Mouse (Mus musculus) ES-E14 (cell line): Measurements from ENCODE around the gene Pip4k2a. TPM values are rescaled to one million over a fixed set of nuclear protein-coding genes. Genes with fewer than 3 reads are reported as not detected.

Source experiments
- DNase-seq: peaks from one replicate; pipeline ENCODE4 v3.0.0-alpha.2; 2013; ENCODE audit warnings: low read depth, low spot score
- H3K27ac ChIP-seq: 2 replicates; pipeline ENCODE4 v1.5.1; 2012; ENCODE audit warnings: low read depth, mild to moderate bottlenecking, low read length, moderate library complexity, mixed read lengths; ENCODE audit not compliant: poor library complexity, insufficient read depth, severe bottlenecking
- H3K36me3 ChIP-seq: 2 replicates; pipeline ENCODE4 v1.6.1; 2012; ENCODE audit warnings: mild to moderate bottlenecking, low read length, moderate library complexity, mixed read lengths; ENCODE audit not compliant: control insufficient read depth, poor library complexity, insufficient read depth, severe bottlenecking
- H3K4me1 ChIP-seq, 2 experiments: fragments of 150-350 bp in 1 of 2; sonication (generic) in 1 of 2; 2 replicates each; pipeline ENCODE4 v1.6.1; 2012; ENCODE audit warnings: low read length in 2 of 2, mild to moderate bottlenecking in 1 of 2, mixed read lengths in 1 of 2; ENCODE audit not compliant: control insufficient read depth in 2 of 2, insufficient read depth in 2 of 2, poor library complexity in 1 of 2
- H3K4me3 ChIP-seq, 2 experiments: fragments of 150-350 bp in 1 of 2; sonication (generic) in 1 of 2; 2 replicates each; pipeline ENCODE4 v1.5.1; 2012; ENCODE audit warnings: low read length in 2 of 2, low read depth in 1 of 2, mild to moderate bottlenecking in 1 of 2, mixed read lengths in 1 of 2; ENCODE audit not compliant: insufficient read depth in 1 of 2, poor library complexity in 1 of 2, severe bottlenecking in 1 of 2
- H3K9ac ChIP-seq: 2 replicates; pipeline ENCODE4 v1.6.1; 2012; ENCODE audit warnings: low read depth, mild to moderate bottlenecking, low read length, mixed read lengths; ENCODE audit not compliant: poor library complexity, insufficient read depth, severe bottlenecking
- H3K9me3 ChIP-seq: fragments of 150-350 bp; sonication (generic); 2 replicates; pipeline ENCODE4 v1.6.1; 2012; ENCODE audit warnings: low read depth, mild to moderate bottlenecking, low read length; ENCODE audit not compliant: control insufficient read depth, insufficient read depth
- CHD2 ChIP-seq: IDR thresholded peaks from 2 replicates; pipeline ENCODE4 v1.6.1; 2014; ENCODE audit warnings: mild to moderate bottlenecking, low read depth, low read length, inconsistent platforms
- HCFC1 ChIP-seq: IDR thresholded peaks from 2 replicates; pipeline ENCODE4 v1.6.1; 2012; ENCODE audit warnings: low read length, inconsistent platforms, borderline replicate concordance; ENCODE audit not compliant: insufficient read depth
- MAFK ChIP-seq: IDR thresholded peaks from 2 replicates; pipeline ENCODE4 v1.6.1; 2014; ENCODE audit warnings: mild to moderate bottlenecking, low read depth, low read length, inconsistent platforms; ENCODE audit not compliant: insufficient read depth
- ZC3H11A ChIP-seq: IDR thresholded peaks from 2 replicates; pipeline ENCODE4 v1.6.1; 2012; ENCODE audit warnings: low read depth, mild to moderate bottlenecking, inconsistent platforms, low read length, borderline replicate concordance
- ZNF384 ChIP-seq: IDR thresholded peaks from 2 replicates; pipeline ENCODE4 v1.6.1; 2012; ENCODE audit warnings: low read depth, low read length, inconsistent platforms
- in situ Hi-C, 2 experiments: fragments of 600-800 bp; cut with MboI; formaldehyde crosslinking; loops; one replicate each; pipeline ENCODE4 v1.15.1; 2025; ENCODE audit warnings: low sequenced_read_pairs in 2 of 2, inconsistent platforms in 1 of 2; ENCODE audit not compliant: unreplicated experiment in 2 of 2
- total RNA-seq: library from RNA; depleted of rRNA; stranded (reverse); fragments of 300-350 nt; gene quantifications from 2 replicates; pipeline ENCODE4 v1.2.3, GENCODE M21; 2012; rRNA removed

The Pip4k2a gene
- total RNA-seq, 1 experiment: 3.0 TPM

- DNase-seq: peak; percentile 19
- Histone ChIP-seq H3K9ac (no peak overlapping the region), H3K9me3 (no peaks in the 10 kb centered on the region), H3K4me3 (peak overlapping the region; percentile 45 to 52), H3K4me1 (no peaks in the 10 kb centered on the region), H3K36me3 (no peaks in the 10 kb centered on the region), H3K27ac (no peak overlapping the region)
- TF ChIP-seq MAFK: no peak
- no peak for TF ChIP-seq CHD2
- TF ChIP-seq ZC3H11A: no peak
- in situ Hi-C loops: no loop called here
Observed at GRCm38 (mm10) chr2:18799966-18800645, 197.8 kb downstream of the Pip4k2a start.

- no peaks in the 10 kb centered on the region for H3K4me1 ChIP-seq
- H3K9ac ChIP-seq: no peak overlapping the region
- peak overlapping the region; percentile 45 to 52; a peak in 2 of 4 replicates for H3K4me3 ChIP-seq
- no peak for DNase-seq
- no peaks in the 10 kb centered on the region for H3K9me3 ChIP-seq
- TF ChIP-seq HCFC1 (no peak), ZNF384 (no peak), CHD2 (no peak), MAFK (no peak), ZC3H11A (no peak)
- H3K27ac ChIP-seq: no peak overlapping the region
- no peaks in the 10 kb centered on the region for H3K36me3 ChIP-seq
- in situ Hi-C loops: no loop called here
Observed at GRCm38 (mm10) chr2:18799265-18799965, 198.5 kb downstream of the Pip4k2a start.

- no peaks in the 10 kb centered on the region for H3K36me3 ChIP-seq
- no peaks in the 10 kb centered on the region for H3K4me1 ChIP-seq
- TF ChIP-seq HCFC1 (no peak), MAFK (no peak), ZNF384 (no peak), ZC3H11A (no peak), CHD2 (no peak)
- H3K9ac ChIP-seq: no peak overlapping the region
- in situ Hi-C loops: no loop called here
- H3K9me3 ChIP-seq: no peaks in the 10 kb centered on the region
- H3K4me3 ChIP-seq: no peak overlapping the region
- DNase-seq: no peak
- no peak overlapping the region for H3K27ac ChIP-seq
Observed at GRCm38 (mm10) chr2:18797776-18798175, 200.2 kb downstream of the Pip4k2a start.

GRCm38 (mm10) chr2:18794261-18794660 lies 203.7 kb downstream of the Pip4k2a start:
- Histone ChIP-seq H3K9me3 (no peaks in the 10 kb centered on the region), H3K9ac (no peak overlapping the region), H3K27ac (no peak overlapping the region), H3K36me3 (no peaks in the 10 kb centered on the region), H3K4me1 (no peaks in the 10 kb centered on the region), H3K4me3 (no peak overlapping the region)
- no peak for DNase-seq
- no peak for TF ChIP-seq CHD2
- TF ChIP-seq HCFC1: no peak
- TF ChIP-seq MAFK: no peak
- TF ChIP-seq ZNF384: no peak
- no peak for TF ChIP-seq ZC3H11A
- in situ Hi-C loops: no loop called here

Other genes with a start within 250 kb of the Pip4k2a start
- gene 4930426L09Rik, start 217 bp upstream of the Pip4k2a start, total RNA-seq: 0.18 TPM in 1 of 2 replicates, not detected in the other
- 0.09 TPM in 1 of 2 replicates, not detected in the other for gene Armc3, start 201.2 kb upstream of the Pip4k2a start, total RNA-seq